Mouse (Mus musculus) intestine, postnatal 0 days (tissue): ENCODE data around the gene Cpsf2. TPM values are rescaled to one million over a fixed set of nuclear protein-coding genes. Genes with fewer than 3 reads are reported as not detected.

Source experiments
- ATAC-seq: fragments of 200-750 bp; cut with Nextera tagmentation; 2 replicates; pipeline ENCODE4 v1.8.0; 2017; ENCODE audit warnings: mild to moderate bottlenecking, moderate TSS enrichment, moderate library complexity
- H3K27ac ChIP-seq: fragments of 300-500 bp; sonication (generic); 2 replicates; pipeline ENCODE4 v1.5.1; 2014; ENCODE audit warnings: mild to moderate bottlenecking, low read depth, low read length, moderate library complexity
- H3K27me3 ChIP-seq: fragments of 300-500 bp; sonication (generic); replicated peaks from 2 replicates; pipeline ENCODE4 v1.6.1; 2014; ENCODE audit warnings: low read length, mixed read lengths; ENCODE audit not compliant: control insufficient read depth, insufficient read depth
- H3K36me3 ChIP-seq: fragments of 300-500 bp; sonication (generic); 2 replicates; pipeline ENCODE4 v1.6.1; 2014; ENCODE audit warnings: mild to moderate bottlenecking, moderate library complexity; ENCODE audit not compliant: control insufficient read depth, insufficient read depth
- H3K4me1 ChIP-seq: fragments of 300-500 bp; sonication (generic); replicated peaks from 2 replicates; pipeline ENCODE4 v1.6.1; 2014; ENCODE audit warnings: antibody characterized with exemption, low read length, mixed read lengths; ENCODE audit not compliant: control insufficient read depth, insufficient read depth
- H3K4me2 ChIP-seq: fragments of 300-500 bp; sonication (generic); replicated peaks from 2 replicates; pipeline ENCODE4 v1.6.1; 2014; ENCODE audit warnings: low read depth, mild to moderate bottlenecking, moderate library complexity
- H3K4me3 ChIP-seq: fragments of 300-500 bp; sonication (generic); 2 replicates; pipeline ENCODE4 v1.5.1; 2014; ENCODE audit warnings: low read depth, low read length
- H3K9ac ChIP-seq: fragments of 300-500 bp; sonication (generic); 2 replicates; pipeline ENCODE4 v1.6.1; 2014; ENCODE audit warnings: mild to moderate bottlenecking, low read depth, low read length
- H3K9me3 ChIP-seq: fragments of 300-500 bp; sonication (generic); 2 replicates; pipeline ENCODE4 v1.6.1; 2016; ENCODE audit warnings: mixed run types; ENCODE audit not compliant: control insufficient read depth
- CTCF ChIP-seq: sonication (generic); IDR thresholded peaks from 2 replicates; pipeline ENCODE4 v1.5.1; 2016; ENCODE audit warnings: low read depth, mild to moderate bottlenecking, control low read depth, antibody characterized with exemption, moderate library complexity
- WGBS: fragments of 180-500 bp; shearing (Covaris S2); extraction: QIAGEN DNeasy Blood & Tissue Kit; methylation state at CpG from one replicate; pipeline ENCODE4 v1.1.7; 2014; 5-methylcytosine and 5-hydroxymethylcytosine counted together
- polyA plus RNA-seq: library from polyadenylated mRNA; unstranded; fragments of >200 nt; fragmentation: Nextera tagmentation; extraction: Ambion mirVana; gene quantifications from 2 replicates; pipeline ENCODE4 v1.2.1, GENCODE M21; 2015

The Cpsf2 gene
- polyA plus RNA-seq, 1 experiment from 2014 or later, result 12.4 TPM

DNA sequence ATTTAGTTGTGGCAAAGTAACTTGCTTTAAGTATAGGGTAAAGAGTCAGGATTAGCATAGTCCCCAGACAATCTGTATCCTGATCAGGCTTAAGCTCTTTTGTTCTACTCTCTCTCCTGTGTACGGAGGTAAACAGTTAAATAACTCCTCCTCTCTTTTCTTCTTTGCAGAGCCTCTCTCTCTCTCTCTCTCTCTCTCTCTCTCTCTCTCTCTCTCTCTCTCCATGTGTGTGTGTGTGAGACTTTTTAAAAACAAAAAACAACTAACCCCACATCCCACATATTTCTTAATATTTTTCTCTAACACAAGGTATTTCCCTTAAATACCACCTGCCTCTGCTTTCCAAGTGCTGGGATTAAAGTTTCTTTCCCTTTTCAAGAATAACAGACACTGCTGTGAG, 1.2 kb upstream of the Cpsf2 start:
- 4% methylated on average over 1 of the region's 1 CpGs for WGBS
- Histone ChIP-seq H3K9me3 (no peaks in the 10 kb centered on the region), H3K4me1 (no peaks in the 10 kb centered on the region), H3K27me3 (no peaks in the 10 kb centered on the region), H3K27ac (no peak overlapping the region), H3K4me3 (peak overlapping the region; percentile 97), H3K9ac (peak overlapping the region; percentile 95; the same call in 1 of the 2 replicates), H3K4me2 (peak overlapping the region; percentile 77), H3K36me3 (no peaks in the 10 kb centered on the region)
- TF ChIP-seq CTCF, result no peak
- ATAC-seq, result no peak

DNA sequence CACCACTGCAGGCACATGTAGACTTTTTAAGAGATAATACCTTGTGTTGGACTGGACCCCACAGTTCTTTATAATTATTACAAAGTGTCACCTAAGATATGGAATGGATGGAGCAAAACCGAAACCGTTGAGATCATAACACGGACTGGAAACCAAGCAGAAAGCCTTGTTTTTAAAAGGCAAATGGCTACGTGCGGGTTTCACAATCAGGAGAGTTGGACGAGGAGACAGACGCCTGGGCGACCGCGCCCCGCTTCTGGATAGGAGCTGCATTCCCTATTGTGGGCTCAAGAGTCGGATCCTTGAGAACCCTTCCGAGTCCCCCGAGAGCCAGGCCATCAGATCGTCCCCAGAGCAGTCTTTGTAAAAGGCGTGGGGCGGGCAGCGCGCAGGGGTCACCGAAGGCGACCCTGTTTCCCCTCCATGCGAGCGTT, 604 bp upstream of the Cpsf2 start:
- Histone ChIP-seq H3K9ac (peak overlapping the region; percentile 95), H3K9me3 (no peaks in the 10 kb centered on the region), H3K4me2 (peak overlapping the region; percentile 77), H3K4me1 (no peaks in the 10 kb centered on the region), H3K27me3 (no peaks in the 10 kb centered on the region), H3K27ac (peak overlapping the region; percentile 91), H3K4me3 (peak overlapping the region; percentile 97), H3K36me3 (no peaks in the 10 kb centered on the region)
- TF ChIP-seq CTCF, result no peak
- 1% methylated on average over 23 of the region's 23 CpGs for WGBS
- ATAC-seq, result peak; percentile 30

DNA sequence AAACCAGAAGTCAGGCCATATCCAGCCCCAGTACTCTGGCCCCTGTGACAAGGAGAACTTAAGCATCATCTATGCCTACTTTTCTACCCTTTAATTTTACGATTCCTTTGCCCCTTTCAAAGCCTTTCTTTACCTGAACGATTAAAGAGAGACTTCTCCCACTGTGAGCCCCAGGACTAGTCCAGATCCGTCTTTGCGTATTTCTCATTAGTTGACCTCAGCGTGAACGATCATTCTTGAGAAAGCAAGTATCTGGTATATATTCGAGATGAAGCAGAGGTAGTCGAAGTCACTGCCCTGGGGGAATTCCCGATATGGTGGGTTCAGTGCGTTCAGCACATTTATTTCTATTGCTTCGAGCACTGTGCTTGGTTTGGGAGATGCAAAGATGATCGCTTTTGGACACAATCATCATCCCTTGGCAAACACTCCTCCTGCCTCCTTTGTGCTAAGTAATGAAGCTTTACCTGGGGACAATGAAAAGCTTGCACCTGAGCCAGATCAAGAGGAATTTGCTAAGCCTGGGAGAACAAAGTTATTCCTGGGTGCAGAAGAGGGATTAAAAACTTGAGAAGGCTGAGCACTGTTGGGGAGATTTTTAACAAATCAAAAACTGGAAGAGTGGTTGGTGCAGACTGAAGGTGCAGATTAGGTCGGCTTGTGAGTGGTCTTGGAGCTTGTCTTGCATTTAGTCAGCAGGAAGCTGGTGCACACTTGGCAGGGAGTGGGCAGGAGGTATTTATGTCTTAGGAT, 1.0 kb downstream of the Cpsf2 start:
- H3K27ac ChIP-seq, result peak overlapping the region; percentile 91; the same call in 1 of the 2 replicates
- H3K4me3 ChIP-seq, result peak overlapping the region; percentile 97
- H3K4me1 ChIP-seq, result no peaks in the 10 kb centered on the region
- H3K27me3 ChIP-seq, result no peaks in the 10 kb centered on the region
- H3K9me3 ChIP-seq, result no peaks in the 10 kb centered on the region
- peak overlapping the region; percentile 77 for H3K4me2 ChIP-seq
- peak overlapping the region; percentile 95 for H3K9ac ChIP-seq
- ATAC-seq, result no peak
- no peak for TF ChIP-seq CTCF
- H3K36me3 ChIP-seq, result 0 out of 2 replicates have a peak, but pooled peaks cover 4% of the 10 kb centered on the region
- 13% methylated on average over 13 of the region's 13 CpGs for WGBS

DNA sequence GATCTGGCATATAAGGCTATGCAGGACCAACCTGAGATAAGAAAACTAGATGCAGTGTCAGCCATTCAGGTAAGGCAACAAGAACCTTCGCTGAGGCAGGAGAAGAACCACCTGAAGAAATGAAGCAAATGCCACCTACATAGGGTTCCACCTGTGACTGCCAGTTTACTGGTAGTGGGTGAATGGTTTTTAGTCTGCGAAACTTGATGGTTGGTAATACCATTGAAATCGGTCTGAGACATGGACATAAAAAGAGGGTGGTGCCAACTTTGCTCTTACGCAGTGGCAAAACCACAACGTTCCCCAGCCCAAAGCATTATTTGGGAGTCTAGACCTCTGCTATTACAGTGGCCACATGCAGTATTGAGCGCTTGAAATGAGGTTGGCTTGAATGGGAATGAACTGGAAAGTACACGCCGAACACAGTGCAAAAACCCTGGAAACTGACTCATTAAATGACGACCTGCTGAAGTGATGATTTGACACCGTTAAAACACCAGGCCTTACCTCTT, 1.7 kb downstream of the Cpsf2 start:
- no peak for ATAC-seq
- no peaks in the 10 kb centered on the region for H3K9me3 ChIP-seq
- 91% methylated on average over 10 of the region's 10 CpGs for WGBS
- H3K27me3 ChIP-seq, result no peaks in the 10 kb centered on the region
- H3K4me3 ChIP-seq, result no peak overlapping the region
- H3K4me1 ChIP-seq, result no peaks in the 10 kb centered on the region
- H3K9ac ChIP-seq, result no peak overlapping the region
- H3K4me2 ChIP-seq, result peak overlapping the region; percentile 77
- no peak overlapping the region for H3K27ac ChIP-seq
- 0 out of 2 replicates have a peak, but pooled peaks cover 5% of the 10 kb centered on the region for H3K36me3 ChIP-seq
- no peak for TF ChIP-seq CTCF

DNA sequence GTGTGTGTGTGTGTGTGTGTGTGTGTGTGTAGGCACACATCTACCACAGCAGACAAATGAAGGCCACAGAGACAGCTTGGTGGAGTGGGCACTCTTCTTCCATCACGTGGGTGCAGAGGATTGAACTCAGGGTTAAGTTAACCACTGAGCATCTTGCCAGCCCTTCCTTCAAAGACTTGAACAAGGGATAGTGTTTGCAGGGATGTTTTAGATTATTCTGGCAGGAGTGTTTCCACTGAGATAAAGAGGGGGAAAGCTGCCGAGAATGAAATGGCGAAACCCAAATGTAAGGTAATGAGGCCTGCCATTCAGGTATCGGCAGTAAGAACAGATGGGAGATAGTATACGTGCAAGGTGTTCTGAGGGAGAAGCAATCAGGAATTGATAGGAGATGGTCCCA, 2.4 kb downstream of the Cpsf2 start:
- Histone ChIP-seq H3K27ac (no peak overlapping the region), H3K4me1 (no peaks in the 10 kb centered on the region), H3K36me3 (peaks cover 6% of the 10 kb centered on the region; the same call in 1 of the 2 replicates), H3K4me3 (no peak overlapping the region), H3K9ac (no peak overlapping the region), H3K9me3 (no peaks in the 10 kb centered on the region), H3K4me2 (no peak overlapping the region), H3K27me3 (no peaks in the 10 kb centered on the region)
- no peak for ATAC-seq
- no peak for TF ChIP-seq CTCF
- 83% methylated on average over 5 of the region's 5 CpGs for WGBS

DNA sequence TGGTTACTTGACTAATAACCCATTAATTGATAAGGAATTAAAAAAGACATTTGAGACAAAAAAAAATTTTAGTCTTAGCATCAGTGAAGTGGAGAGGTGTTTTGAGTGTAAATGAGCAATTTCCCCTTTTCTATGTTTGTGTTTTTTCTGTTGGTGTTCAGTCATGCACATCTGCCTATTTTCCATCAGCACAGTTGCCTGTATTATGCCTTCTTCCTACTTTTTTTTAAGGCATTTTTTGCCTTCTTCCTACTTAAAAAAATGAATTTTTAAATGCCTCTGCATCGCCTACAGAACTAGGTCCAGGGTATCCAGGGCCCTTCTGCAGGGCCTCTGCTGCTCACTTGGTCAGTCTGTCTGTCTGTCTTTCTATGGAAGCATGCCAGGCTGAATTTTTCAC, 2.8 kb downstream of the Cpsf2 start:
- no peak overlapping the region for H3K4me3 ChIP-seq
- H3K27me3 ChIP-seq, result no peaks in the 10 kb centered on the region
- H3K4me1 ChIP-seq, result no peaks in the 10 kb centered on the region
- peaks cover 10% of the 10 kb centered on the region for H3K36me3 ChIP-seq
- no peak overlapping the region for H3K27ac ChIP-seq
- no peak for ATAC-seq
- WGBS, result 90% methylated on average over 1 of the region's 1 CpGs
- no peak overlapping the region for H3K9ac ChIP-seq
- TF ChIP-seq CTCF, result no peak
- no peak overlapping the region for H3K4me2 ChIP-seq
- H3K9me3 ChIP-seq, result no peaks in the 10 kb centered on the region
